Mouse (Mus musculus) liver, embryonic 11.5 days (tissue): ENCODE data around the gene Hfe2. TPM values are rescaled to one million over a fixed set of nuclear protein-coding genes. Genes with fewer than 3 reads are reported as not detected.
A peak's percentile ranks its signal among the peaks of the same experiment; 100 is the strongest.
"Not testable (repeated sequence)": the region's sequence is repeated elsewhere in the genome, so short reads cannot be mapped to it uniquely, and the experiment has no call there.

ENCODE experiments used
- ATAC-seq: fragments of 200-750 bp; cut with Nextera tagmentation; replicated peaks from 2 replicates; pipeline ENCODE4 v1.8.0; 2017; ENCODE audit warnings: moderate number of reproducible peaks, mild to moderate bottlenecking, moderate TSS enrichment, moderate library complexity; ENCODE audit not compliant: low FRiP score
- DNase-seq: peaks from one replicate; pipeline ENCODE4 v3.0.0-alpha.2; 2017; ENCODE audit warnings: low spot score
- H3K27ac ChIP-seq: fragments of 300-500 bp; sonication (generic); 2 replicates; pipeline ENCODE4 v1.5.1; 2014; ENCODE audit warnings: mild to moderate bottlenecking, low read depth, low read length, control low read depth
- H3K27me3 ChIP-seq: fragments of 300-500 bp; sonication (generic); replicated peaks from 2 replicates; pipeline ENCODE4 v1.6.1; 2014; ENCODE audit warnings: low read length, mixed read lengths; ENCODE audit not compliant: control insufficient read depth, insufficient read depth
- H3K36me3 ChIP-seq: fragments of 300-500 bp; sonication (generic); 2 replicates; pipeline ENCODE4 v1.6.1; 2014; ENCODE audit warnings: mild to moderate bottlenecking, low read length, moderate library complexity, mixed read lengths; ENCODE audit not compliant: control insufficient read depth, insufficient read depth
- H3K4me1 ChIP-seq: fragments of 300-500 bp; sonication (generic); replicated peaks from 2 replicates; pipeline ENCODE4 v1.6.1; 2014; ENCODE audit warnings: low read length, mixed read lengths; ENCODE audit not compliant: control insufficient read depth, insufficient read depth
- H3K4me2 ChIP-seq: fragments of 300-500 bp; sonication (generic); 2 replicates; pipeline ENCODE4 v1.6.1; 2014; ENCODE audit warnings: mild to moderate bottlenecking, control low read depth, moderate library complexity
- H3K4me3 ChIP-seq: fragments of 300-500 bp; sonication (generic); 2 replicates; pipeline ENCODE4 v1.5.1; 2014; ENCODE audit warnings: low read depth, low read length, control low read depth
- H3K9ac ChIP-seq: fragments of 300-500 bp; sonication (generic); 2 replicates; pipeline ENCODE4 v1.6.1; 2014; ENCODE audit warnings: low read depth, low read length, control low read depth
- H3K9me3 ChIP-seq: fragments of 300-500 bp; sonication (generic); 2 replicates; pipeline ENCODE4 v1.6.1; 2016; ENCODE audit warnings: low read length, inconsistent platforms, mixed read lengths; ENCODE audit not compliant: control insufficient read depth
- WGBS: fragments of 180-500 bp; shearing (Covaris S2); extraction: QIAGEN DNeasy Blood & Tissue Kit; methylation state at CpG from one replicate; pipeline ENCODE4 v1.1.7; 2014; 5-methylcytosine and 5-hydroxymethylcytosine counted together
- polyA plus RNA-seq: library from polyadenylated mRNA; unstranded; fragments of >200 nt; fragmentation: Nextera tagmentation; extraction: Ambion mirVana; gene quantifications from 2 replicates; pipeline ENCODE4 v1.2.1, GENCODE M21; 2014

Hfe2 gene
- 0.19 and 0.32 TPM in 2 replicates for polyA plus RNA-seq

GRCm38 (mm10) chr3:96524914-96525313 is at the start of gene Hfe2:
Gene Hfe2, plus strand, starts transcription at chr3:96525172.
- H3K4me1 ChIP-seq: peaks cover 4% of the 10 kb centered on the region; the same call in 1 of the 2 replicates
- no peaks in the 10 kb centered on the region for H3K9me3 ChIP-seq
- WGBS: 65% methylated on average over 4 of the region's 4 CpGs
- no peak within 1 kb of the TSS for H3K9ac ChIP-seq
- ATAC-seq: no peak
- H3K27me3 ChIP-seq: peaks cover 42% of the 10 kb centered on the region
- H3K4me3 ChIP-seq: no peak within 1 kb of the TSS
- no peaks in the 10 kb centered on the region for H3K36me3 ChIP-seq
- DNase-seq: no peak
- no peak within 1 kb of the TSS for H3K27ac ChIP-seq
- no peak within 1 kb of the TSS; the same call in 1 of the 2 replicates for H3K4me2 ChIP-seq

- Histone ChIP-seq H3K36me3 (no peaks in the 10 kb centered on the region), H3K4me2 (no peak overlapping the region; the same call in 1 of the 2 replicates), H3K27ac (no peak overlapping the region), H3K4me1 (peaks cover 4% of the 10 kb centered on the region; the same call in 1 of the 2 replicates), H3K4me3 (no peak overlapping the region), H3K9me3 (no peaks in the 10 kb centered on the region), H3K9ac (no peak overlapping the region), H3K27me3 (peaks cover 48% of the 10 kb centered on the region)
- ATAC-seq: no peak
- 49% methylated on average over 3 of the region's 3 CpGs for WGBS
- DNase-seq: no peak
Observed at GRCm38 (mm10) chr3:96477084-96477483, 47.9 kb upstream of the Hfe2 start.

- Histone ChIP-seq H3K4me1 (peaks cover 4% of the 10 kb centered on the region; the same call in 1 of the 2 replicates), H3K4me2 (no peak overlapping the region), H3K27ac (no peak overlapping the region), H3K4me3 (no peak overlapping the region), H3K9me3 (no peaks in the 10 kb centered on the region), H3K36me3 (no peaks in the 10 kb centered on the region), H3K9ac (no peak overlapping the region), H3K27me3 (peaks cover 43% of the 10 kb centered on the region)
- ATAC-seq (no peak), DNase-seq (no peak)
- WGBS: 68% methylated on average over 6 of the region's 6 CpGs
Observed at GRCm38 (mm10) chr3:96477558-96477957, 47.4 kb upstream of the Hfe2 start.

GRCm38 (mm10) chr3:96479249-96479648 is 45.7 kb upstream of the Hfe2 start:
- WGBS: 21% methylated on average over 3 of the region's 3 CpGs
- Histone ChIP-seq H3K9ac (no peak overlapping the region), H3K4me2 (no peak overlapping the region), H3K4me3 (no peak overlapping the region), H3K27ac (no peak overlapping the region), H3K36me3 (no peaks in the 10 kb centered on the region), H3K27me3 (peaks cover 28% of the 10 kb centered on the region), H3K9me3 (no peaks in the 10 kb centered on the region), H3K4me1 (peaks cover 4% of the 10 kb centered on the region; the same call in 1 of the 2 replicates)
- peak; percentile 38 for DNase-seq
- ATAC-seq: peak; percentile 86

GRCm38 (mm10) chr3:96480684-96481270 is 44.2 kb upstream of the Hfe2 start:
- H3K9me3 ChIP-seq: no peaks in the 10 kb centered on the region
- H3K4me2 ChIP-seq: no peak overlapping the region
- WGBS: 85% methylated on average over 4 of the region's 4 CpGs
- H3K4me1 ChIP-seq: peaks cover 6% of the 10 kb centered on the region
- no peak overlapping the region for H3K27ac ChIP-seq
- H3K36me3 ChIP-seq: no peaks in the 10 kb centered on the region
- peaks cover 14% of the 10 kb centered on the region for H3K27me3 ChIP-seq
- H3K4me3 ChIP-seq: no peak overlapping the region
- ATAC-seq (no peak), DNase-seq (no peak)
- H3K9ac ChIP-seq: no peak overlapping the region

- ATAC-seq (no peak), DNase-seq (no peak)
- Histone ChIP-seq H3K4me1 (peaks cover 6% of the 10 kb centered on the region), H3K36me3 (no peaks in the 10 kb centered on the region), H3K4me3 (no peak overlapping the region), H3K9me3 (no peaks in the 10 kb centered on the region), H3K4me2 (no peak overlapping the region), H3K27ac (no peak overlapping the region), H3K27me3 (peaks cover 5% of the 10 kb centered on the region), H3K9ac (no peak overlapping the region)
- 84% methylated on average over 3 of the region's 3 CpGs for WGBS
Observed at GRCm38 (mm10) chr3:96481856-96482255, 43.1 kb upstream of the Hfe2 start.

- DNase-seq (no peak), ATAC-seq (no peak)
- Histone ChIP-seq H3K27ac (no peak overlapping the region), H3K4me3 (no peak overlapping the region), H3K36me3 (no peaks in the 10 kb centered on the region), H3K4me1 (peaks cover 10% of the 10 kb centered on the region), H3K9ac (no peak overlapping the region), H3K4me2 (no peak overlapping the region), H3K9me3 (no peaks in the 10 kb centered on the region), H3K27me3 (no peaks in the 10 kb centered on the region; the same call in 1 of the 2 replicates)
- WGBS: 86% methylated on average over 13 of the region's 13 CpGs
Observed at GRCm38 (mm10) chr3:96482451-96482850, 42.5 kb upstream of the Hfe2 start.

- not testable (repeated sequence) for H3K36me3 ChIP-seq, H3K27me3 ChIP-seq, DNase-seq, H3K4me3 ChIP-seq, H3K4me2 ChIP-seq, H3K9ac ChIP-seq, ATAC-seq, H3K27ac ChIP-seq, H3K9me3 ChIP-seq
- peaks cover 15% of the 10 kb centered on the region for H3K4me1 ChIP-seq
- WGBS: 44% methylated on average over 7 of the region's 7 CpGs
Observed at GRCm38 (mm10) chr3:96483044-96483443, 41.9 kb upstream of the Hfe2 start.

- DNase-seq (no peak), ATAC-seq (no peak)
- Histone ChIP-seq H3K4me2 (no peak overlapping the region), H3K9ac (no peak overlapping the region), H3K4me3 (no peak overlapping the region), H3K36me3 (no peaks in the 10 kb centered on the region), H3K27ac (no peak overlapping the region), H3K9me3 (no peaks in the 10 kb centered on the region), H3K27me3 (no peaks in the 10 kb centered on the region), H3K4me1 (peaks cover 15% of the 10 kb centered on the region)
- WGBS: 88% methylated on average over 2 of the region's 2 CpGs
Observed at GRCm38 (mm10) chr3:96483946-96484345, 41.0 kb upstream of the Hfe2 start.
